ENCODE assay signal across 8 mouse cellular contexts in the genomic region with DNA sequence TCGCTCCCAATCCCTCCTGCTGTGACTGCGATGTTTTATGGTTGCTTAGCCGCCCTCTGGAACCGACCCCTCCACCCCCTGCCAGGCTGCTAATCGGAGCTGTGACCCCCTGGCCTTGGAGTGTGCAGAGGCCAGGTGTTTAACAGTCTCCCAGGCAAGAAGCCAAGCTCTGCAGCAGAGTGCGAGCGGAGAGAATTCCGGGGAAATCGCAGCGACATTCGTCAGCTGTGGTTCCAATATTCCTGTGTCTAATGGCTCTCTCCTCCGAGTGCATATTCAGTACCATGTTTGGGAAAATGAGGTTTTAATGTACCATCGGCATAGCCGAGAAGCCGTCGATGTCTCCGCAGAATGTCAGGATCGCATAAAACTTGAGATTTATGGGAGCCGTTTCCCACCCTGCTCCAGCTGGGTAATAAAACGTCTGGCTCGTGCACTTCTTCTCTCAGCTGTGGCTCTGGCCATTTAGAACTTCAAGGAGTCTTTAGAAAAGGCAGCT.
A peak's percentile ranks its signal among the peaks of the same experiment; 100 is the strongest.
DNase-seq lines count a peak whose midpoint lies in the region; TF ChIP-seq lines count a peak whose summit lies in the region.

No protein-coding gene starts in this region.

- WGBS in hindbrain, embryonic 10.5 days: 25% methylated on average over 21 of the region's 21 CpGs
- 5% methylated on average over 21 of the region's 21 CpGs for WGBS in limb, embryonic 10.5 days

- intact Hi-C loops in gastrocnemius, postnatal 36 days (cut with DNase I): no loop called here

- no peaks in the 10 kb centered on the region for H3K9me3 ChIP-seq in hindbrain, embryonic 10.5 days
- H3K9me3 ChIP-seq in limb, embryonic 10.5 days (replicated peaks): no peaks in the 10 kb centered on the region

- peaks cover 21% of the 10 kb centered on the region for H3K4me1 ChIP-seq in hindbrain, embryonic 10.5 days (replicated peaks)
- H3K4me1 ChIP-seq in limb, embryonic 10.5 days: peaks cover 51% of the 10 kb centered on the region

- no peaks in the 10 kb centered on the region for H3K36me3 ChIP-seq in hindbrain, embryonic 10.5 days
- no peaks in the 10 kb centered on the region for H3K36me3 ChIP-seq in limb, embryonic 10.5 days

- no peak overlapping the region for H3K27ac ChIP-seq in hindbrain, embryonic 10.5 days
- peak overlapping the region; percentile 51; the same call in 1 of the 2 replicates for H3K27ac ChIP-seq in limb, embryonic 10.5 days
- H3K27ac ChIP-seq in layer of hippocampus, adult 2 months: no peak overlapping the region

- DNase-seq in gastrocnemius, postnatal 10 days: peak; percentile 42
- DNase-seq in gastrocnemius, postnatal 36 days: no peak
- DNase-seq in embryo, embryonic 10 days (ENCODE audit: low spot score): peak; percentile 74
- DNase-seq in hindbrain, embryonic 10.5 days (ENCODE audit: low spot score): no peak
- peak; percentile 78 for DNase-seq in limb, embryonic 10.5 days (ENCODE audit: low spot score)
- DNase-seq in retina, postnatal 7 days (ENCODE audit: low read depth, low spot score): peak; percentile 31
- DNase-seq in left cerebral cortex, adult 8-10 months (ENCODE audit: low spot score in 2 of 2): no peak
- no peak for DNase-seq in layer of hippocampus, adult 2 months (ENCODE audit: low spot score in 2 of 2)

- no peak for TF ChIP-seq CTCF in layer of hippocampus, adult 2 months (conservative IDR thresholded peaks at IDR 0.05)

- peaks cover 38% of the 10 kb centered on the region for H3K27me3 ChIP-seq in hindbrain, embryonic 10.5 days (ENCODE audit: insufficient read depth, poor library complexity, severe bottlenecking)
- H3K27me3 ChIP-seq in limb, embryonic 10.5 days (ENCODE audit: low read depth, poor library complexity, severe bottlenecking): peaks cover 71% of the 10 kb centered on the region

- peak overlapping the region; percentile 2; the same call in 1 of the 2 replicates for H3K4me3 ChIP-seq in hindbrain, embryonic 10.5 days
- H3K4me3 ChIP-seq in limb, embryonic 10.5 days: peak overlapping the region; percentile 32
- no peak overlapping the region for H3K4me3 ChIP-seq in layer of hippocampus, adult 2 months

Comparison
In these comparisons a context has a peak if more than half of its experiments do, and no peak if none do; other contexts are left out.
1. DNase-seq: peak in gastrocnemius, postnatal 10 days (single experiment), embryo, embryonic 10 days (single experiment), limb, embryonic 10.5 days (single experiment) and retina, postnatal 7 days (single experiment); none in gastrocnemius, postnatal 36 days (0 of 2), hindbrain, embryonic 10.5 days (single experiment), left cerebral cortex, adult 8-10 months (0 of 2) and layer of hippocampus, adult 2 months (0 of 2).